Mouse (Mus musculus): ENCODE measurements around the gene Lpin1. TPM values are rescaled to one million over a fixed set of nuclear protein-coding genes. Genes with fewer than 3 reads are reported as not detected.

The Lpin1 gene
- polyA plus RNA-seq, 1 experiment from 2014 or later: 21.7 TPM

- WGBS (ENCODE audit: missing documents): 94% methylated on average over 10 of the region's 10 CpGs
- no peaks in the 10 kb centered on the region for H3K79me2 ChIP-seq (ENCODE audit: inconsistent target)
- H3K27ac ChIP-seq: no peak overlapping the region
- H3K36me3 ChIP-seq (ENCODE audit: inconsistent target): peaks cover 36% of the 10 kb centered on the region; the same call in 1 of the 2 replicates
- no peak overlapping the region for H3K4me3 ChIP-seq (ENCODE audit: inconsistent target)
These were observed 39.5 kb downstream of the Lpin1 start for GRCm38 (mm10) chr12:16571278-16571677.

- 98% methylated on average over 10 of the region's 10 CpGs for WGBS (ENCODE audit: missing documents)
- H3K4me3 ChIP-seq (ENCODE audit: inconsistent target): no peak overlapping the region
- peaks cover 41% of the 10 kb centered on the region; the same call in 1 of the 2 replicates for H3K36me3 ChIP-seq (ENCODE audit: inconsistent target)
These were observed 40.2 kb downstream of the Lpin1 start for GRCm38 (mm10) chr12:16570371-16571060.

DNA sequence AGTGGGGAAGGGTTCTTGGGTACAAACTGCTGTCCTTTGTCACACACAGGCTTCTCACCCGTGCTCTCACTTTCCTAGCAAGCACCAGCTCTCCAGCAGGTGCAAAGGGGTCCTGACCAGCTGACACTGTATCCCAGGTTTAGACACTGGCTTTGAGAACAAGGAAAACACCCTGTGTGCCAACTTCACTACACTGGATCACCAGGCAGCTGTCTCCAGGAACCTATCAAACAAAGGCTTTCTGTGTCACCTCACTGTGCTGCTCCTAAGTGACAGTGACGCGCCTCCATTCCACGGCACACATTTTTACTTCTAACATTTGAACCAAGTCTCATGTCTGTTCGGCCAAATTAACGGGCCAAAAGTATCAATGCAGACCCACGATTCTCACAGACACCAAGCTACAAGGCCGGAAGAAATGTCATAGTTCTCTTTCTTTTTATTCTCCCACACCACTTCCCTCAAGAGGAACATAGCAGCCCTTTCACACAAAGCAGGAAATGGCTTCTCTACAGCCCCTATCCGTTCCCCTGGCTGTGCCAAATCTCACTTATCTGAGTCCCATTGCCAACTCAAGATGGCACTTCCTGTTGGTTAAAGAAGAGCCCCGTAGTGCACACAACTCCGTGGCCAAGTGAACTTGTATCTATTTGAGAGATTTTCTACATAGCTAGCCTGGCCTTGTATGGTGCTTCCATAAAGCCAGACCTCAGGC lies 41.7 kb downstream of the Lpin1 start:
- H3K79me2 ChIP-seq (ENCODE audit: inconsistent target): no peaks in the 10 kb centered on the region
- peaks cover 51% of the 10 kb centered on the region; the same call in 1 of the 2 replicates for H3K36me3 ChIP-seq (ENCODE audit: inconsistent target)
- no peak overlapping the region for H3K27ac ChIP-seq
- WGBS (ENCODE audit: missing documents): 13% methylated on average over 11 of the region's 11 CpGs
- no peak overlapping the region for H3K4me3 ChIP-seq (ENCODE audit: inconsistent target)

More at GRCm38 (mm10) chr12:16570371-16571060, 40.2 kb downstream of the Lpin1 start:
- Histone ChIP-seq H3K79me2 (ENCODE audit: inconsistent target) (no peaks in the 10 kb centered on the region), H3K27ac (no peak overlapping the region)

- Histone ChIP-seq H3K27ac (no peak overlapping the region), H3K4me3 (ENCODE audit: inconsistent target) (no peak overlapping the region), H3K36me3 (ENCODE audit: inconsistent target) (peaks cover 45% of the 10 kb centered on the region; the same call in 1 of the 2 replicates)
These were observed 42.3 kb downstream of the Lpin1 start for GRCm38 (mm10) chr12:16568496-16568895.

GRCm38 (mm10) chr12:16568090-16568489 lies 42.7 kb downstream of the Lpin1 start:
- Histone ChIP-seq H3K36me3 (ENCODE audit: inconsistent target) (peaks cover 41% of the 10 kb centered on the region; the same call in 1 of the 2 replicates), H3K27ac (no peak overlapping the region), H3K4me3 (ENCODE audit: inconsistent target) (no peak overlapping the region), H3K79me2 (ENCODE audit: inconsistent target) (no peaks in the 10 kb centered on the region)
- WGBS (ENCODE audit: missing documents): 96% methylated on average over 5 of the region's 6 CpGs

More at GRCm38 (mm10) chr12:16568496-16568895, 42.3 kb downstream of the Lpin1 start:
- H3K79me2 ChIP-seq (ENCODE audit: inconsistent target): no peaks in the 10 kb centered on the region
- 33% methylated on average over 4 of the region's 4 CpGs for WGBS (ENCODE audit: missing documents)

- 64% methylated on average over 9 of the region's 9 CpGs for WGBS (ENCODE audit: missing documents)
- H3K4me3 ChIP-seq (ENCODE audit: inconsistent target): no peak overlapping the region
- peaks cover 46% of the 10 kb centered on the region for H3K36me3 ChIP-seq (ENCODE audit: inconsistent target)
- H3K79me2 ChIP-seq (ENCODE audit: inconsistent target): no peaks in the 10 kb centered on the region
- H3K27ac ChIP-seq: no peak overlapping the region
These were observed 47.3 kb downstream of the Lpin1 start for GRCm38 (mm10) chr12:16563427-16563826.

GRCm38 (mm10) chr12:16562647-16563046 lies 48.1 kb downstream of the Lpin1 start:
- Histone ChIP-seq H3K79me2 (ENCODE audit: inconsistent target) (no peaks in the 10 kb centered on the region), H3K36me3 (ENCODE audit: inconsistent target) (peaks cover 51% of the 10 kb centered on the region), H3K4me3 (ENCODE audit: inconsistent target) (no peak overlapping the region), H3K27ac (no peak overlapping the region)
- WGBS (ENCODE audit: missing documents): 93% methylated on average over 10 of the region's 10 CpGs

GRCm38 (mm10) chr12:16562181-16562580 lies 48.6 kb downstream of the Lpin1 start:
- no peaks in the 10 kb centered on the region for H3K79me2 ChIP-seq (ENCODE audit: inconsistent target)
- no peak overlapping the region for H3K4me3 ChIP-seq (ENCODE audit: inconsistent target)
- 93% methylated on average over 8 of the region's 8 CpGs for WGBS (ENCODE audit: missing documents)
- peaks cover 52% of the 10 kb centered on the region for H3K36me3 ChIP-seq (ENCODE audit: inconsistent target)
- H3K27ac ChIP-seq: no peak overlapping the region

DNA sequence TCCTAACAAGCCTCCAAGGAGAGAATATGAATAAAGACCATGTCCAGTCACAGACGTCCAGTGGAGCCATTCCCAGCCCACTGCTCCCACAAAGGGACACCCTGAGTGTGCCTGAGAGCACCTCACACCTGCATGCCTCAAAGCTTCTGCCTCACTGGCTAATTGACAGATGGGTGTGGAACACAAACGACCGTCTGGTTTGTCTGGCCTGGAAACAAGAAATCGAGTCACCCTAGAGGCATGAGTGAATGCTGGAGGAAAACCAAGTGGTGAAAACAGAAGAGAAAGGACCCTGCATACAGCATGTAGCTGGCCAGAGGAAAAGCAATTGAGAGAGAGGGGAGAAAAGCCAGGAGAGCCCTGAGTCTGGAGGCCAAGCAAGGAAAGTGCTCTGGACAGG lies 53.5 kb downstream of the Lpin1 start:
- peaks cover 51% of the 10 kb centered on the region for H3K36me3 ChIP-seq (ENCODE audit: inconsistent target)

GRCm38 (mm10) chr12:16554171-16554570 lies 56.6 kb downstream of the Lpin1 start:
- Histone ChIP-seq H3K36me3 (ENCODE audit: inconsistent target) (peaks cover 48% of the 10 kb centered on the region), H3K79me2 (ENCODE audit: inconsistent target) (no peaks in the 10 kb centered on the region), H3K4me3 (ENCODE audit: inconsistent target) (no peak overlapping the region), H3K27ac (no peak overlapping the region)
- 93% methylated on average over 8 of the region's 8 CpGs for WGBS (ENCODE audit: missing documents)

More for the DNA sequence above, 53.5 kb downstream of the Lpin1 start:
- WGBS (ENCODE audit: missing documents): 83% methylated on average over 4 of the region's 4 CpGs
- no peak overlapping the region for H3K27ac ChIP-seq
- no peaks in the 10 kb centered on the region for H3K79me2 ChIP-seq (ENCODE audit: inconsistent target)
- no peak overlapping the region for H3K4me3 ChIP-seq (ENCODE audit: inconsistent target)

DNA sequence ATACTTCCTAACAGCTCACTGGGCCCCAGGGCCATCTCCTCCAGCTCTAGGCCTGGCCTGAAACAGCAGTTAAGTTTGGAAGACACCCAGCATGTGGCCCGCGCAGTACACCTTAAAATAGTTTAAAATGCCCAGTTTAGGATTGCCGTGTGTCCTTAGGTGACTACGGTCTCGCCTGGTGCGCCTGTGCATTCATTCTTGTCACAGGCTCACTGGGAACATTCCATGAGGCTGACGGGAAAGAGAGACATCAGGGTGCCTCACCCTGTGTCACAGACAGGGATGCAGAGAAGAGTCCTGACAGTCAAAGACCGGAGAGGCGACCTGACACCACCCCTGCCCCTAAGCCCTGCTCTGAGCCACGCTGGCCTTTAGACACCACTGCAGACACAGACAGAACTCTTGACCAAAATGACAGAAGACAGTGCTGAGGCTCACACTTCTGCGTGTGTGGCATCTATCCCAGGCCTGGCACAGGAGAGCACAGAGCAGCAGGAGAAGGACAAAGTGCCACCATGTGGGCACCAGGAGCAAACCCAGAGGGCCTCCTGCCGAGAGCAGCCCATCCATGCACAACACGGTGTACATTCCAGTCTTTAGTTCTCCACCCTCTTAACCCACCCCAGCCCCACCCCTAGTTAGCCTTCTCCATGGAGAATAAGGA lies 58.5 kb downstream of the Lpin1 start:
- Histone ChIP-seq H3K36me3 (ENCODE audit: inconsistent target) (peaks cover 48% of the 10 kb centered on the region), H3K27ac (no peak overlapping the region), H3K4me3 (ENCODE audit: inconsistent target) (no peak overlapping the region), H3K79me2 (ENCODE audit: inconsistent target) (no peaks in the 10 kb centered on the region)
- 93% methylated on average over 13 of the region's 13 CpGs for WGBS (ENCODE audit: missing documents)

DNA sequence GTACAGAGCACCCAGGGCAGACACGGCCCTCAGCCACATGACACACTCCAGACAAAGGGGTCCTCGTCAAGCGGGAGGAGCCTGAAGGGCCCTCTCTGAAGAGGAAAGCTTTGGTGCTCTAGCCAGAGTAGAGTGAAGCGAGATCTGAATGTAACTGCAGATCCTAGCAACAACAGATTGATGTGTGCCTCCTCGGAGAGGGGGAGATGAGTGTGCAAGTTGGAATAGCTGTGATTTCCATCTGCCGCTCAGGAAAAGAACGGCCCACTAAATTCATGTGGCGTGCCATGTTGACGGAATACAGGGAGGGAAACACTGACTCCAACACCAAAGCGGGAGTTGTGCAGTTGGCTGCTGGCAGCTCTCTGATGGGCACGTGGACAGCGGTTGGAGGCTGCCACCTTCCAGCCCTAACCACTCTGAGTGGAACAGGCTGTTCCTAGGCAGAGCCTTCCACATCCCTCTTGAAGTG lies 59.7 kb downstream of the Lpin1 start:
- Histone ChIP-seq H3K36me3 (ENCODE audit: inconsistent target) (peaks cover 49% of the 10 kb centered on the region), H3K79me2 (ENCODE audit: inconsistent target) (no peaks in the 10 kb centered on the region), H3K4me3 (ENCODE audit: inconsistent target) (no peak overlapping the region), H3K27ac (no peak overlapping the region)
- WGBS (ENCODE audit: missing documents): 95% methylated on average over 12 of the region's 12 CpGs

DNA sequence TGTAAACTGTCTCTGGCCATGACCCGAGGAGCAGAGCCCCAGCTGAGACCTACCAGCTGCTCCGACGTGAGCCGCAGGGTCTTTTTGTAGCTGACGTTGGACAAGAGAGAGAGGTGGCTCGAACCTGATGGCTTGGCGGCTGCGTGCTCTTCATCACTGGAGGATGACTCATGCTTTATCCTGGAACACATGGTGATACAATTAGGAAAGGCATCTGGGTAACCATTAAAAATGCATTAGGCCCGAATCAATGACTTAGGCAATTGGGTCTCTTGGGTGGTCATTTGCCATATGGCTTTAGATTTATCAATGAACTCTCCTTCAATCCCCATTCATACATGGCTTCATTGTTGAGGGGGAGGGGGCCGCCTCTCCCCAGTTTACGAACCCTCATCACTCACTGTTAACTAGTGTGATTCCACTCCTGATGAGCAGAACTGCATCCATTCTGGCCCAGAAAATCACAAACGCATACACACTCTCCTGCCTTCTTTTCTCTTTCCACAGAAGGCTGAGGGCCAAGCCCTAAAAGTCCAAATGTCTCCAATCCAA lies 61.9 kb downstream of the Lpin1 start:
- Histone ChIP-seq H3K36me3 (ENCODE audit: inconsistent target) (peaks cover 65% of the 10 kb centered on the region), H3K4me3 (ENCODE audit: inconsistent target) (no peak overlapping the region), H3K27ac (no peak overlapping the region), H3K79me2 (ENCODE audit: inconsistent target) (no peaks in the 10 kb centered on the region)
- WGBS (ENCODE audit: missing documents): 98% methylated on average over 12 of the region's 12 CpGs

DNA sequence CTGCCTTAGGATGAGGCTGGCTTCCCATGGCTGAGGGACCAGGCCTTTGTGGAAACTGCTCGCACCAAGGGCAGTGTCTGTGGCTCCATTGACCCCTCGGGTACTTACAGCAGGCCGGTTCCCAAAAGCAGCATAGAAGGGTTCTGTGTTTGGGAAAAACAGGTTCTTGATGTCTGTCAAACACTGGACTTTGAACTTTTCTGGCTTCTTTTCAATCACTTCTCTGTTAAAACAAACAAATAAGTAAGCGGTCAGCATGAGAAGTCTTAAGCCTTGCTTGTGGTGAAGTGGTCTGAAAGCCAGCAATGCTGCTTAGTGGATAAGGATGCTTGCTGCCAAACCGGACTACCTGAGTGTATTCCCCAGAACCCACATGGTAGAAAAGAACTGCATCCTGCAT lies 69.2 kb downstream of the Lpin1 start:
- WGBS (ENCODE audit: missing documents): 96% methylated on average over 5 of the region's 5 CpGs
- Histone ChIP-seq H3K36me3 (ENCODE audit: inconsistent target) (peaks cover 69% of the 10 kb centered on the region), H3K27ac (no peak overlapping the region), H3K79me2 (ENCODE audit: inconsistent target) (no peaks in the 10 kb centered on the region), H3K4me3 (ENCODE audit: inconsistent target) (no peak overlapping the region)

Data from macrophage (primary cell).